Mouse (Mus musculus): ENCODE data around the gene Pcbd2.

Pcbd2 gene

DNA sequence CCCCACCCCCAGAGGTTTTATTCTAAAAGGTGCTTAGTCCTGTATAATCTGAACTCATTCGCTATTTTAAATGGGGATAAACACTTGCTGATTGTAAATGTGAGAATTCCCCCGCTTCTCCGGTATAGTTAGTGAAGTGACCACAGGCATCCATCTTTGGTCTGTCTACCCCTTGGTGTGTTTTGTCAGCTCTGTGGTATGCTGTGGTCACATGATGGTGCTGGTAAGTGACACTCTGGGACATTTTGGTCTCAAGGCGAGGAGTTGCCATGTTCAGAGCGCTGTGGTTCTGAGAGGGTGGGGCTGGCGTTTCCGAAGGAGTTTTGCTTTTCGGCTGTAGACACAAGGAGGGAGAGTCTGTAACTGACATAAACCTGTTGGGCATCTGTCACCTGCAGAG lies 10.7 kb downstream of the Pcbd2 start:
- no peak for DNase-seq

DNA sequence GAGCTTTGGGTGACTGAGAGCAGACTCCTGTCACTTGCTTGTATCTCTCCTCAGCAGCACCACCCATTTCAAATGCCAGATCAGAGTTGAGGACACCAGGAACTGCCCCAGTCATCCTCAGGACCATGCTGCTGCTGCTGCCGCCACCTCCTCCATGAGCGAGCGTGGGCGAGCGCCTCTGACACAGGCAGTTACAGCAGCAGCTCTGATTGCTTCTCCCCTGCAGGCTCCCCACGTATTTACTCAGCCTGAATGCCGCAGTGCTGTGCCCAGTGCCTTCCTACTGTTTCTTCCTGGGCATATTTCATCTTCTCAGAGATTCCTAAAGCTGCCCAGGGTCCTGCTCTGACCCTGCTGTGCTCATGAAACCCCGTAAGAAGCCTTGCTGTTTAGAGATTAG lies 15.1 kb downstream of the Pcbd2 start:
- no peak for DNase-seq

DNA sequence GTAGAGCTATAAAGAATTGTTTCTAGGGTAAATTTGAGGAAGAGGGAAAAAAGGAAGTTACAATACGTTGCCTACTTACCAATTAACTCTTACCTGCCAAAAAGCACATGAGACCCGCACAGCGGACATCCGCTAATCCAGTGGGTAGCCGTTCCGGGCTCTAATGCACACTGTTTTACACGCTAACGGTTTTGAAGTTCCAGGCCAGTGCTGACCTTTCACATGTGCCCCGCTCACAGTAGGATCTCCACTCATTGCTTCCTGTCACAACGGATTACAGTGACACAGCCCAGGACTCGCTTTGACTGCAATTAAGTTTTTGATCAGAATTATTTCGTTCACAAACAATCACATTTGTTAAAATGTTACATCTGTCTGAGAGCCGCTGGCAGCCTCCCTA lies 27.2 kb downstream of the Pcbd2 start:
- DNase-seq: no peak

DNA sequence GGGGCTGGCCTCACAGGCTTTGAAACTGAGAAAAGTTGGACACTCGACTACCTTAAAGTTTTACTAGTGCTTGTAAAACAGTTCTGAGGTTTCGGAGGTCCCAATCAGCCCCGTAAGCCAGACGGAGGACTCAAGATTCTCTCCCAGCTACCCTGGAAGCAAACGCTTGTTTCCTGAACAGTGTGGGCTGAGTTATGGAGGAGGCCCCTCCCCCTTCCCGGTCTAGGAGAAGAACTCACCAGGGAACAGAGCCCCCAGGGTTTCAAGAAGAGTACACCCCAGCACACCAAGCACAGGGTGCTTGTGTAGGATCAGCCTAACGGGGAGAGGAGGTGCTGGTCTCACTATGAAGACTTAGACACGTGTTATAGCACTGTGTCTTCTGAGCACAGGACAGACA lies 29.6 kb downstream of the Pcbd2 start:
- no peak for DNase-seq

DNA sequence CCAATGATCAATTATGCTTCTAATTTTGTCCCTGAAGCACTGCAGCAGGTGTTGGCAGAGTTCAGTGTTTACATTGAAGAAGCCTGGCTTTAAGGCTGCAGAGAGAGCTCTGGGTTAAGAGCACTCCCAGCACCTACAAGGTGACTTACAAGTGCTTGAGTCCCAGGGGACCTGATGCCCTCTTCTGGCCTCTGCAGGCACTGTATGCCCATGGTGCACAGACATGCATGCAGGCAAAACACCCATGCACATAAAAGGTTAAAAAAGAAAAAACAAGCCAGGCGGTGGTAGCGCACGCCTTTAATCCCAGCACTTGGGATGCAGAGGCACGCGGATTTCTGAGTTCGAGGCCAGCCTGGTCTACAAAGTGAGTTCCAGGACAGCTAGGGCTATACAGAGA lies 30.5 kb downstream of the Pcbd2 start:
- no peak for DNase-seq

DNA sequence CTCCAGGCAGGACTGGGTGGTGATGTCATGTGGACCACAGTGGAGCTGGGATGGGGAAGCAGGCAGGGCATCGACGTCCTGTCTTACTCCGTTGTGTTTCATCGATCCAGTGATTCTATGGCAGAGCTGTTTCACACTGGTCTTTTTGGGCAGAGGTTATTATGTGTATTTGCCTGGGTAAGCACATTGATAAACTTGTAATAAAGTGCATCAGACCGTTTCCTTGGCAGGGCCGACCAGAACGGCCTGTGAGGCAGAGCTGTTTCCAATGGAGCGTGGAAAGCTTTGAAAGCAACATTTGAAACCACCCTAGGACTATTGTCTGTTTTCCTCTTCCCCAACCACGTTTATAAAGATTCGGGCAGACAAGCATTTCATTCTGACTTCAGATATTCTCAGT lies 33.4 kb downstream of the Pcbd2 start:
- no peak for DNase-seq

DNA sequence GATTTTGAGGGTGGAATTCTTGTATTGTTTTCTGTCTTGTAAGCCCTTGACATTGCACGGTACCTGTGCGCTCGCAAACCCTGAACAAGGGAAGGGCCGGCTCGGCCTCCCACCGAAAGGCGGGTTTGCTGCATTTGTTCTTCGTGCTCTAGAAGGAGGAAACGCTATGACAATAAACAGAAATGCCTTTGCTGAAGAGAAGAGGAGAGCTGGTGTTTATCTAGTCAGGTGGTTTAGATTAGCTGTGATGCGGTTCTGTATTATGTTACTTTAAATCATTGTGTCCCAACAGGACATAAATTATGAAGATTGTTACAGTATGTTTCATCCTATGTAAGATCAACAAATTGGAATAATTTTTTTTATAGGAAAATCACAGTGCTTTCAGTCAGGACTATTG lies 34.3 kb downstream of the Pcbd2 start:
- no peak for DNase-seq

DNA sequence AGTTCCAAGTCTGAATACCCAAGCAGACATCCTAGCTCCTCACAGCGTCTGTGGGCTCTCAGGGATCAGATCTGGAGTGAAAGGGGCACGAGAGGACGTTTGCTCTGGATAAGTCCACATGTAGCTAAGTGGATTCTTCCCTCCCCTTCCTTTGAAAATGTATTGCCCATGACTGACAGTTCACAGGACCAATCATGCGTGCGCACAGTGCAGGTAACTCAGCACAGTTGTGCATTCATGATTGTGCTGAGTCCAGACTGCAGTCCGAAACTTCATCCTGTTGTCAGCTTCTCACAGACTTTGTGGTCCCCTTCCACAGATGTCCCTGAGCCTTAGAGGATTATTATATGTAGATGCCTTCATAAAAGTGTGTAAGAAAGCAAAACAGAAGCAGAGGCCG lies 47.2 kb downstream of the Pcbd2 start:
- DNase-seq: no peak

DNA sequence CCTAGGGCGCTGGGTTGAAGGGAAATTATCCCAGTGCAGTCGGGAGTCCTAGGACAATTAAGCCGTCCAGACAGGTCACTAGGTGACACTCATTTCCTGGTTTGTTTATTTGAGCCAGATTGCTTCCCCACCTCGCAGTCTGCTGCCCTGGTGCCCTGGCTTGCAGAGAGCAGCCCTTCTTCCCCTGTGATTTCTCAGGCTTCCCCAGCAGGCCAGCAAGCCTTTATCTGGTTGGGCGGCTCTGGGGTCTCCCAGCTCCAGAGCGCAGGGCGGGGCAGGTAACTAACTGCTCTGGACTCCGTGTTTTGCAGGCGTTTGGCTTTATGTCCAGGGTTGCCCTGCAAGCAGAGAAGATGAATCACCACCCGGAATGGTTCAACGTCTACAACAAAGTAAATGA lies 47.9 kb downstream of the Pcbd2 start:
- no peak for DNase-seq

DNA sequence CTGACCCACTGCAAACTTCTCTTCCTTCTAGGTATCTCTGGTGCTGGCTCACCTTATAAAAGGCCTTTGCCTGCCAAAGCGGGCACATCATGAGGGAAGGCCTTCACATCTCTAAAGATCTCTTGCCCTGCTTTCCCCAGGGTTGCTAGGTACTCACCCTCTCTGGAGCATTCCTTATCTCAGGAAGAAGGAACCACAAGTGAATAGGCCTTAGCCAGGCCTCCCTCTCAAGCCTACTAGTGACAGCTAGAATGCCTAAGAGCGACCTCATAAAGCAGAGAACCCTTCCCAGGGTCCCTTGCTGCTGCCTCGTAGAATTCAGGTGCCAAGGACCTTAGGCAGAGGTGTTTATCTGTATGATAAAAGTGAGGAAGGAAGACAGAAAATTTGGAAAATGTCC lies 57.1 kb downstream of the Pcbd2 start, which contains the start of gene Catsper3:
Gene Catsper3, plus strand, starts transcription at position 301 of the 400 bp plus-strand sequence.
- no peak for DNase-seq

DNA sequence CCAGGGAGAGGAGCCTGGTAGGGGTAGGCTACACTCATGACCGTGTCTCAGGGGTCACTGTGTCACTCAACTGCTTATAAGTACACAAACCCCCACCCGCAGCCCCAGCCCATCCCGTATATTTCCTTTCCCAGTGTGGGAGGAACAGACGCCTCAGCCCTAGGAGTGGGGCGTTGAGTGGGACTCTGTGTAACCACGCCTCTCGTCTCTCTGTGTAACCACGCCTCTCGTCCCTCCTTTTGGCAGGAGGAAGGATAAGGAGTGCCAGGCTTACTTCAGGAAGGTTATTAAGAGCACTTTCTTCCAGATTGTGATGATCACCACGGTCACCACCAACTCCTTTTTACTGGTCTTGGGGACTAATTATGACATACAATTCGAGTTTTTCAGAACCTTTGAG lies 59.0 kb downstream of the Pcbd2 start:
- DNase-seq: no peak

DNA sequence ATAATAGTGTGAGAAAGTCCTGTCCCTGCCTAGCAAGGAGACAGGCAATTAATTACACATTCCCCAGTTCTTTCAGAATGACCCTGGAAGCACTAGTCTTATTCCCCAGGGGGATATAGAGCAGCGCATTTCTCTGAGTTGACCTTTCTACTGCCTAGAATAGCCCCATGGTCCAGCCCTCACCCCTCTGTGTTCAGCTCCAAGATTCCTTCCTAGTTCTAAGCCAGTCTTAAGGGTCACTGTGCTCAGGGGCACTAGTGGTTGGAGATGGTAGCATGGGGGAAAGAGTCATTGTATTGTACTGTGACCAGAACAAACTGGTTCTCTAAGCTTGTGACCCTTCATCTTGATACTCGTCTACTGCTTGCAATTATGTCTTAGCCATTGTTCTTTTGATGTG lies 74.1 kb downstream of the Pcbd2 start:
- no peak for DNase-seq

DNA sequence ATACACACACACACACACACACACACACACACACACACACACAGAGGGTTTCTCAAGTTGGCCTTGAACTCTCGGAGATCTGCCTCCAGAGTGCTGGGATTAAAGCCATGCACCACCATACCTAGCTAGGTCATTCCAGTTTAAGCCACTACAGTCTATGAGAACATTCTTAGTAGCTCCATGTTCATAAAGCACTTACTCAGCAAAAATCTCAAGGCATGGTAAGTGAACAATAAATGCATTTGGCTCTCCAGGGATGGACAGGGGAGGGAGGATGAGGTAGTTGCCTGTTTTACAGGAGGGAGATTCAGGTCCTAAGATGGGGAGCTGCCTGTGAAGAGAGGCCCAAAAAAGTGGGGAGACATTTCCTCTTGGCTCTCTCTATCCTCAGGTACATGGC lies 76.8 kb downstream of the Pcbd2 start:
- no peak for DNase-seq

DNA sequence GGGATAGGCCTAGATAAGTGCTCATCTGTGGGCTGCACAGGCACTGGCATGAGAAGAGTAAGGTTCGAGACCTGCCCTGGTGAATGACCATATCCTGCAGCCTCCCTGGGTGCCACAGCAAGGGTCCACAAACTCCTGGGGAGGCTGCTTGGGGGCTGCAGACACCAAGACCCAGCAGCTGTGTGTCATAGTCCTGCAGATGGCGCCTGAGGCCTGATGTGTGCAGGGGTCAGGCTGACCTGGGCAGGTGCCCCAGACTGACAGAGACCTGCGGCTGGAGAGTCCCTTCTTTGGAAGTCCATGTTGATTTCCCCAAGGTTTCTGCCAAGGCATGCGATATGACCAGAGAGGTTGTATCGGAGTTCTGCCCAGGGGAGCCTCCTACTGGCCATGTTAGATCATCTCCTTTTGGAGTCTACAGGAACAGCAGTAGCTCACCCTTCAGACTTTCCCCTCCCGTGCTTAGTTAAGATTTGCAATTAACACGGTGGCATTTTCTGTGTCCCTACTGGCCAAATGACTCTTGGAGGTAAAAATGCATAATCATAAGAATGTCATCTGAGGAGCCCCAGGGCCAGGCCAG lies 82.0 kb downstream of the Pcbd2 start:
- no peak for DNase-seq

DNA sequence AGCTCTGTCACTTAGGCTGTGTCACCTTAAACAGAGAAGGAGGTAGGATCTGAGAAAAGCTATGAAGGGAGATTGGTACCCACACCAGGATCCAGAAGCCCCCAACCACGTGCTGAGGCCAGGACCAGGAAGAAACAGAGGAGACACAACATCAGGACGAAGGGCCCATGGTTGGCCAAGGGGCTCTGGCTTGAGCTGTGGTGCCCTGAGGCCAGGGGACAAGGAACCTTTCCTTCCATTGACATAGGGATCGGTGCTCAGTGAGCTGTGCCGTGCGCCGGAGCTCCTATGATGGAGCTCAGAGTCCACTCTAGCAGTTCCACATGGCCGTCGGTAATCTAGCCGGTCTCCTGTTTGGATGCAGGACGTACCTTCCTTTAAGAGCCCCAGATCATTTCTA lies 82.5 kb downstream of the Pcbd2 start:
- no peak for DNase-seq

DNA sequence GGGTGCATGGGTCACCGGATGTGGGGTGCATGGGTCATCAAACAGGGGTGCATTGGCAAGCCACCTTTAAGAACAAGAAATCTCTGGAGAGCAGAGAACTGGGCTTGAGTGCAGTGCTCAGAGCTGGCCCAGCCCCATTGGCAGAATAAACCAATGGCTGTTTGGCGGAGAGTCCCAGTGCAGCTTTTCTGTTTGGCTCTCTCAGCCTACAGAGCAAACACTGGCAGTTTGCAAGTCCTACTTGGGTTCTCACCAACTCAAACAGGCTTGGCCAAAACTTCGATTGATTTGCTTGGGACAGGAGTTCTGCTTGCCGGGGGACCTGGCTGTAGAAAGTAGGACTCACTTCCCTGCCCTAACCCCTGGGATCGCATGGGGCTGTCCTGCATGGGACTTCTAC lies 83.8 kb downstream of the Pcbd2 start:
- DNase-seq: no peak

DNA sequence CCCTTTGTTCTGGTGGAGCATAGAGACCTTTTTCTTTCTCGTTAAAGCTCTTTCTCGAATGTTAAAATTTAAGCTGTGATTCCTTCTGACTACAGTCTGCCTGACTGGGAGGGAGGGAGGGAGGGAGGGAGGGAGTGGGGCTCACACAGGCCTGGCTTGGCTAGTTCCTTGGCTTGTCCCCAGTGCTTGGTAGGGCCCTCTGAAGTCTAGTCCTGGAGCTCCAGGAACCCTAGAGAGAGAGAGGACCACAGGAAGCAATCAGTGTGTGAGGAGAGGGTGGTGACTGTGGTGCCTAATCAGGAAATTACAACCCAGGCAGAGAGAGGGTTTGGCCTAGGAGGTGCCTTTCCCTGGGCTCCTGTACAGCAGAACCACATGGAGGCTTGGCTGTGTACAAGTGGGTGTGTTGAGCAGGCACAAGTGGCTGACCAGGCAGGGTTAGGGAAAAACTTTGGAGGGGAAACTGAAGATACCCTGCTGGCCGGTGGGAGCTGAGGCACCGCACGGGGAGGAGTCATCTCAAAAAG lies 86.4 kb downstream of the Pcbd2 start:
- DNase-seq: no peak

DNA sequence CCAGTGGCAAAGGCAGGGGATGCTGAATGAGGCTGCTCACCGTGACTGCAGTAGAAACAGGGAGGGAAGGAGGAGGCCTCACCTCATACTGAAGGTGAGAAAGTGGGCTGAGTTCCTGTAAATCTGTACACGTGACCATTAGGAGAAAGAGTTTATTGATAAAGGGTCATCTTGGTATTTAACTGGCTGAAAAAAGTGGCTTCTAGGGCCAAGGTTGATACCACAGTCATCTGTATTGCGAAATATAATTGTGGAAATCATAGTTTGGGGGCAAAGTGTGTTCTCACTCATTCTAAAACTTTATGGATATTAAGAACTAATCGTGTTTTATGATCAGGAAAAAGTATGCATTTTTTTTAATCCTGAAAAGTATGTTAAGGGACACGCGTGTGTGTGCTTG lies 87.7 kb downstream of the Pcbd2 start:
- DNase-seq: no peak

DNA sequence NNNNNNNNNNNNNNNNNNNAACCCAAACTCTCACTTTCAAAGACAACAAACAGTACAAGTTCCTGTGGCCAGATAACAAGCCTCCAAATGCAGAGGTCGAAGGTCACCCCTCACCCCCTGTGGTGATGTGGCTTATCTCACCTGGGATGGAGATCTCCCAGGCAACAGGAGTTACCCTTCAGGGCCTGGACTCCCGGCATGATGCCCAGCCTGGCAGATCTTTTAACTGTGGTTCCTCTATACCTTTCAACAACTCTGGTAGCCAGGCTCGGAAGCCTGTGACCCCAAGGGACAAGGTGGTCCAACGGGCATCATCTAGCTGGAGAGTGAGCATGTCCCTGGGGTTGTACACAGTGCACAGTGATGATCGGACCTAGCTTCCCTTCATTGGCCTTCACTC lies 95.3 kb downstream of the Pcbd2 start:
- no peak for DNase-seq

DNA sequence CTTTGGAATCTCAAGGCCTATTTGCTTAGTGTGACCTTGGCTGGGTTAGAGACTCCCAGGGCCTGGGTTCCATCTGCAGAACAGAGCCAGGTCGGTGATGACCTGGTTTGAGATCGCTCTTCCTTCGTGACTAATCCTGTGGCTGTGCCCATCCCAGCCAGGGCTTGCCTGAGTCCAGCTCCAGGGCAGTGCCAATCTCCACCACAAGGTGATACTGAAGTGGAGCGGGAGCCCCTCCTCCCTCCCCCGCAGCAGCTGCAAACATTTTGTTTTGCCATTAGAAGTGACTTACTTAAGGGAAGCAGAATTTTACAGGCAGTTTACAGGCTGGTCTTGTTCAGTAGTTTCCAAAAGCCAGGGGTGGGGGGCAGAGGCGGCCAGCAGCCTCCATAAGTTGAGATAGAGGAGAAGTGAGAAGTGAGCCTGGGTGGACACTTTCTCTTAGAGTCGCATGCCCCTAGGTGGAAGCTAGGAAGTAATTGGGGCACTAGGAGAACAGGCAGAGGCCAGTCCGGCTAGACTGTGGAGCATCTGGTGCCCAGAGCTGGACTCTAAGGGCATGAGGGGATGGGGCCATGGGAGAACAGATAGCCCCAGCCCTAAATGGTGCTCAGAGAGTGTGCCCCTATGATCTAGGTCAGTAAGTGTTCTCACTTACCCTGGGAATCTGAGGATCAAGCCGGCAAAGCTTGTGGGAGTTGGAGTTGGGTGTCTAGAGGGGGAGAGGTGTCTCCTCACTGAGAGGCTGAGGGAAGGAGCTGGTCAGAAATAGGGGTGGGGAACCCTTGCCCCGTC lies 97.2 kb downstream of the Pcbd2 start:
- DNase-seq: no peak

DNA sequence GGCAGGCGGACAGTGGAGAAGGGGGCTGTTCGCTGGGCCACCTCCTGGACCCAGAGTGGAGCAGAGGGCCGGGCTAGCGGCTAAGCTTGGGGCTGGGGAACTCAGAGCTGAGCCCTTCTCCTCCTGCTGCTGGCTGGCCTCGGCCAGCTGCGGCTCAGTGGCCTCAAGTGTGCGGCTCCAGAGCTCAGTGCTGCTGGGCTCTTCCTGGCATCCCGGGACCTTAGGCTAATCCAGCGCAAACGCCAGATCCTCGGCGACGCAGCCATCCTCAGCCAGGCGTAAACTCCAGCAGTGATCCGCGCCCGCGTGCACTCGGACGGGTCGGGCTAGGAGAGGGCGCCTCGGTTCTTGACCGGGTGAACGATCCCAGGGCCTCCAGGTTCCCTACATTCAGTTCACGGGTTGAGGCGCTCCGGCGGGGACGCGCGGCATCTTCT lies 98.1 kb downstream of the Pcbd2 start:
- DNase-seq: no peak

DNA sequence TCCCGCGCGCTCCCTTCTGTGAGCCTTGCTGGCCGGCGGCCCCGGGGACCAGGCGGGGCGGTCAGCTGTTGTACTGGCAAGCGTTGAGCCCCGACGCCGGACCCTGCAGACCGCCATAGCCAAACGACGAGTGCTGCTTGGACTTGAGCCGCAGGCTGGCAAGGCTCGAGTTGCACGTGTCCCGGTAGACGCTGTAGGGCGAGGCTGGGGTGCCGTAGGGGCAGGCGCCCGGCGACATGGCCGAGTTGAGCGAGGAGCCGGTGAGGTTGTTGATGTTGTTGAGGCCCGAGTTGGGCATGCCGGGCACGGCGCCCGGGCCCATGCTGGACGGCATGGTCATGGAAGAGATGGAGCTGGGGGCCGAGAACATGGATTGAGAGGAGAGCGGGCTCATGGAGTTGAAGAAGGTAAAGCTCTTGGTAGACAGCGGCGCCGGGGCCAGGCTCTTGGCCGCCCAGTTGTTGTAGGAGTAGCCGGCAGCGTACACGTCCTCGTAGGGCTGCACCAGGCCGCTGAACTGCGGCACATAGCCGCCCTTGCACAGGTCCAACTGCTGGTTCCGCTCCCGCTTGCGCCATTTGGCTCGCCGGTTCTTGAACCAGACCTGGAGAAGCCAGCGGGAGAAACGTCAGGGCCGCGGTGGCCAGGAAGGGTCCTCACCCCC lies 99.0 kb downstream of the Pcbd2 start:
- no peak for DNase-seq
